Mouse (Mus musculus) adrenal gland, postnatal 10 days (tissue): ENCODE results near the gene Vps35l. TPM values are rescaled to one million over a fixed set of nuclear protein-coding genes. Genes with fewer than 3 reads are reported as not detected.

Experiments
- DNase-seq: peaks from one replicate; pipeline ENCODE4 v3.0.0; 2021; ENCODE audit warnings: mixed read lengths
- total RNA-seq, 2 experiments: library from RNA; stranded (reverse); gene quantifications; 2 replicates each; pipeline ENCODE4 v1.2.3; 2021

Vps35l gene
- total RNA-seq, 2 experiments from 2014 or later = 54.0 to 61.7 TPM

- no peak for DNase-seq
Observed at GRCm38 (mm10) chr7:118733225-118733624, 6.8 kb upstream of the Vps35l start.

DNA sequence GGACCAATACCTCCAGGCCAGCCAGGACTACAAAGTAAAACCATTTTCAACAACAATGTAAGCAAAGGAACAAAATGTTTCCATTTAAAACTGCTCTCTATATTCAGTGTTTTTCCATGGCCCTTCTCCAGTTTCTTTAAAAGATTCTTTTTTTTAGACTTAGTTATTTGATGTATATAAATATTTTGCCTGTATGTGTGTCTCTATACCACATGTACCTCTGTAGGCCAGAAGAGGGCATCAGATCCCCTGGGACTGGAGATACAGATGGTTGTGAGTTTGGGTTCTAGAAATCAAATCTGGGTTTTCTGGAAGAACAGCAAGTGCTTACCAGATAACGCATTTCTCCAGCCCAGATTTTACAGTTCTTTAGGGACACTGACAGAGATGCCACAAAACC is 1.3 kb upstream of the Vps35l start:
- no peak for DNase-seq

DNA sequence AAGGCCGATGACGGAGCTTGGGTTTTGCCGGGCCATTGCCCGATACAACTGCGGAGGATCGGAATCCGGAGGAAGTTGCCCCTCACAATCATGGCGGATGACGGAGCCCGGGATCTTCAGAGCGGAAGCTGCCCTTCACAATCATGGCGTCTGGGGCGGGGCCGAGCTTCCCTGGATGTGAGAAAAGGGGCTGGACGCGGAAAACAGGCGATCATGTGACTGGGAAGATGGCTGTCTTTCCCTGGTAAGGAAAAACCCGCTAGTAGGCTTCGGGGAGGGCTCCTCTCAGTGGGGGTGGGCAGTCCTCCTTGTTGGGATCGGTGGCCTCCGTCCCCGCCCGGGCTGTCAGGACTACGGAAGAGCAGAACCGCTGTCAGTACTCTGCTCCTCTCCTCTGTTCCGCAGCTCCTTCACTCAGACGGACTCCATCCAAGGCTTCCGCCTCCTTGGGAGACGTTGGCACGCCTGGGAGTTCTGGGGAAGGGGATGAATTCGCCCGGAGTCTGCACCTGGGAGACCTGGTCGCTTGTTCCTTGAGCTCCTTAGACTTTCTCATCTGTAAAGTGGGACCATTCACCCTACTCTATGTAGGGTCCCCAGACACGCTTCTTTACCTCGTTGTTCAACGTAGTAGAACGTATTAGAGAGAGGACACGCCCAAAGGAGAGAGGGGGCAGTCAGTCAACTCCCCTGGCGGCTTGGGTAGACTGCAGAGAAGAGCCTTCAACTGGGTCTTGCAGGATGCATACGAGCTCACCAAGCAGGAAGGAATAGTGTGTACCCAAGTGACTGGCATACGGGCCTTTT is 709 bp downstream of the Vps35l start:
- DNase-seq = peak; percentile 97

GRCm38 (mm10) chr7:118742278-118742677 is 2.3 kb downstream of the Vps35l start:
- no peak for DNase-seq

DNA sequence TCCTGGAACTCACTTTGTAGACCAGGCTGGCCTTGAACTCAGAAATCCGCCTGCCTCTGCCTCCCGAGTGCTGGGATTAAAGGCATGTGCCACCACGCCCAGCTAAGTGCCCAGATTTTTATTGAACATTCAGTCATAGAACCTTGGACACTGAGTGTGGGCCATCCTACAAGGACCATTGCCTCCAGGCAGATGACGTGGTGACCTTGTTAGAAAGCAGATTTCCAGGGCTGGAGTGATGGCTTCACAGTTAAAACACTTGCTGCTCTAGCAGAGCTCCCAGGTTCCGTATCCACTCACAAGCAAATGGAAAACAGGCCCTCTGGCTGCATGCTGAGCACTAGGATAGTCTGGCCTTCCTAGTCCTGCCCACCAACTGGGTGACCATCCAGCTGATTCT is 4.7 kb downstream of the Vps35l start:
- peak; percentile 35 for DNase-seq

DNA sequence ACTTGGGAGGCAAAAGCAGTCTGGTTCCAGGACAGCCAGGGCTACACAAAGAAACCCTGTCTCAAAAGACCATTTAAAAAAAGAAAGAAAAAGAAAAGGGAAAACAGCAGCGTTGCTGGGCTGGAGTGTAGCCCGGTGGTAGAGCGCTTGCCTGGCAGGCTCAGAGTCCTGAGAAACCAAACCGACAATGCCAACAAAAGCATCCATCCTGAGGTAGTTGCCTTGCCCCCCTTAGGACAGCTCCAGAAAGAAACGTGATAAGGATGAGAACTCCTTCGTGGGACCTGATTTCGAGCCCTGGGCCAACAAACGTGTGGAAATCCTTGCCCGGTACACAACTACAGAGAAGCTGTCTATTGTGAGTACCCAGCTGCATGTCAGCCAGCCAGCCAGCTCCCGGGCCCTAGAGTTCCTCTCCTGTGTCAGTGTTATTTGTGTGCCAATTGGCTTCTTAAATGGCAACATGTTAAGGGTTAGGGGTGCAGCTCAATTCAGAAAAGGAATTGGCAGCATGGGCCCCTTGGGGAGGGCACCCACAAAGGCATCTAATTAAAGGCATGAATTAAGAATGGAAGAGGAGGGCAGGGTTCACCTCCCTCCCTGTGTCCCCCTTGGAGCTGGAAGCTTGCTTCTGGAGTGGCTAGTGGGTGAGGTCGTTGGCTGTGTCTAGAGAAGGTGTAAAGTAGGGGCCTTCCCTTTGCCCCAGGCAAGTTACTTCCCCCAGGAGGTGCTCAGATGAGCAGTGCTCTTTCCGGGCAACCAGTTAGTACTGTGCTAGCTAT is 8.1 kb downstream of the Vps35l start:
- no peak for DNase-seq

GRCm38 (mm10) chr7:118749706-118750105 is 9.7 kb downstream of the Vps35l start:
- DNase-seq = no peak

DNA sequence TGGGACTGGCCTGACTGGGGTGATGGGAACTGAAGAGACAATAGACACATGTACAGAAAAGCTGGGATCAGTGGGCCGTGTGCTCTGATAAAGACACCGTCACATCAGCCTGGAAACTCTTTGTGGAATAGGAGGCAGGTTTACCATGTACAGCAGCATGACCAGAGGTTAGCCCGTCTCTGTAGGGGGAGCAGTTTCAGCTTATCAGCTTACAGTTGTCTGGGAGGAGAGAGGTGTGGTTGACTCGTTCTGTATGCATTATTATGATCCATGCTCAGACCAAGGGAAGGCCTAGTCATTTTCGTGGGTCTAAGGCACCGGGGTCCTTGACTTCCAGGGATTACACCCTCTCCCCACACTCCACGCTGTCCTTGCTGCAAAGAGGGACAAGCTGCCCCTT is 11.6 kb downstream of the Vps35l start:
- no peak for DNase-seq

- DNase-seq = no peak
Observed at GRCm38 (mm10) chr7:118755756-118756155, 15.7 kb downstream of the Vps35l start.

DNA sequence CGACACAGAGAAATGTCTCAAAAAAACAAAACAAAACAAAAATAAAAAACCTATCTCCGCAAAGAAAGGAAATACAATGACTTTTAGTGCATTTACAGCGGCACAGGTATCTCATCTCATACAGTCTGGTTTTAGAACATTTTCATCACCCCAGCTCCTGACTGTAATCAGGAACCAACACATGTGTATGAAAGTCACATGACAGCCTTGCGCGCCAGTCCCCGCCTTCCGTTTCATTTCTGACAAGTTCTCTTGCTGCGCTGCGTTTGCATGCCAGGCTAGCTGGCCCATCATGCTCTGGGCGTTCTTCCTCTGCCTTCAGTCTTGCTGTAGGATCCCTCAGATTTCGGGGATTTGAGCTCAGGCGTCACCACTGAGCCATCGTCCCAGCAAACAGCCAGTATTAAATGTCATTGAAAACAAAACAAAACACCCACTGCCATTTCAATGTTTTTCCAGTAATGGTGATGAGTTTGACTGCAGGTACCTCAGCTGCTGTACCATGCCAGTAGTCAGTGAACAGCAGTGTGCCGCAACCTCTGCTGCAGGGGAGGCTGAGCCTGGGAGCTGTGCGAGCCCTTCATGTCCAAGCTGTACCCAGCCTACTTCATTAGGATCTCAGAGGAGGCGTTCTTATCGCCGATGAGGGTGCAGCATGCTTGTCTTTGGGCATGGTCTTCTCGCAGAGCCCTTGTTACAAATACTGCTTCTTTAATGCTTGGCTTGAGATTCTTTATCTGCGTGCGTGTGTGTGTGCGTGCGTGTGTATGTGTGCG is 16.7 kb downstream of the Vps35l start:
- no peak for DNase-seq

- DNase-seq = no peak
Observed at GRCm38 (mm10) chr7:118758369-118758768, 18.3 kb downstream of the Vps35l start.

GRCm38 (mm10) chr7:118759372-118759771 is 19.3 kb downstream of the Vps35l start:
- no peak for DNase-seq

DNA sequence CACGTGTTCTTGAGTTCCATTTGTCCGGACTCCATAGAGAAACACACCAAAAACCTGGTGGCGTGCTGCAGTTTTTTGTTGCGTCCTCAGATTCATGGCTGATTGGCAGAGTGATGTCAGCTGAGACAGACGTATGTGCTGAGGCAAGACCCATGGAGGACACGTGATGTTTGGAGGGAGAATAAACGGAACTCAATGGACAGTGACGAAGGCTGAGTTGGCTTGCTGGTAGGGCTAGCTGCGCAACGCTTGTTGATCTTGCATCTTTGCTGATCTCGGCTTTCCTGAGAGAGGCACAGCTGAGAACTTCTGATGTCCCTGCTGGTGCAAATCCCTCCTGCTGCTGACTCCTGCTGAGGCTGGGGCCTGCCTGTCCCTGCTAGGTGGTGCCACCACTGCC is 23.9 kb downstream of the Vps35l start:
- DNase-seq = no peak

- DNase-seq = no peak
Observed at GRCm38 (mm10) chr7:118764725-118765124, 24.7 kb downstream of the Vps35l start.

- DNase-seq = no peak
Observed at GRCm38 (mm10) chr7:118765604-118766003, 25.6 kb downstream of the Vps35l start.

GRCm38 (mm10) chr7:118766119-118766833 is 26.2 kb downstream of the Vps35l start:
- peak; percentile 69 for DNase-seq

DNA sequence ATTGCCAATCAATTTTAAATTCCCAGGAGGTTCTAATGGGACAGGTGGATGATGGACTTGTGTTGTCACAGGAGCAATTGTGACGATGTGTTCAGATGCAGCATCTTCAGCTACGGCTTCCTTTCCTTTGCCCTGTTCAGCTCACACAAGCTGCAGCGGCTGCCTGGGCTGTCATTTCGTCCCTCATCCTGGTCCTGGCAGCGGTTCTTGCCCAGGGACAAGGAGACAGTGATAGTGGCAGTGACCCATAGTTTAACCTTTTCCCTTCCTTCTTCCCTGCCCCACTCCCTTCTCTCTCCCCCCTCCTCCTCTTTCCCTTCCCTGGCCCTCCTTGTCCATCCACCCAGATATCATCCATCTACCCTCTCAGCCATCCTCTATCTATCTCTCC is 26.8 kb downstream of the Vps35l start:
- no peak for DNase-seq

DNA sequence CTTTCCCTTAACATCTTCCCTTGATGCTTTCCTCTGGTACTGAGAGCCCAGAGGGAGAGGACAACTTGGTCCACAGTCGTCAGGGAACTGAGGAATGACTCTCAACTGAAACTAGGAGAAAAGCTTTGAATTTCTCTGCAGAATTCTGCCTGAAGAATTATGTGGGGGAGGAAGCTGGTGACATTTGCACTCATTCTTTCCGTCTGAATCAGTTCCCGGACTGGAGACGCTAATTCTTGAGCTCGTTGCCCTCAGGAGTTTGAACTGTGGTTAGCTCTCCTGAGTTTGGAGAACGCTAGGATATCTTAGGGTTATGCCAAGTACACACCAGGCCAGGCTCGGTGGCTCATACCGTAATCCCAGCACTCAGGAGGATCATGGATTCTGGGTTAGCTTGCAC is 29.2 kb downstream of the Vps35l start:
- no peak for DNase-seq

DNA sequence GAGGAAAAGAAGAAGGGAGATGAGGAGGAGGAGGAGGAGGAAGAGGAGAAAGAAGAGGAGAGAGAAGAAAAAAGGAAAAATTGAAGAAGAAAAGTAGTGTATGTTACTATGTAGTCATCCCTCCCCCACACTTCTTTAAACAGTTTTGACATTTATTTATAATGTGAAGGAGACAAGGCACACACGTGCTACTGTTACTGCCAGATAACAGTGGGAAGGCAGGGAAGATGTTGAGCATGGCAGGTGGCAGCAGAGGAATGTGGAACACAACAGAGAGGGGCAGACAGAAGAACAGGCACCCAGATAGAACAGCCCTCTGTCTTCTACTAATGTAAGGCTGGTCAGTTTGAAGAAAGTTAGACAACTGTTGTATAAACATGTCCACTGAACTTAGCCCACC is 29.6 kb downstream of the Vps35l start:
- DNase-seq = no peak

DNA sequence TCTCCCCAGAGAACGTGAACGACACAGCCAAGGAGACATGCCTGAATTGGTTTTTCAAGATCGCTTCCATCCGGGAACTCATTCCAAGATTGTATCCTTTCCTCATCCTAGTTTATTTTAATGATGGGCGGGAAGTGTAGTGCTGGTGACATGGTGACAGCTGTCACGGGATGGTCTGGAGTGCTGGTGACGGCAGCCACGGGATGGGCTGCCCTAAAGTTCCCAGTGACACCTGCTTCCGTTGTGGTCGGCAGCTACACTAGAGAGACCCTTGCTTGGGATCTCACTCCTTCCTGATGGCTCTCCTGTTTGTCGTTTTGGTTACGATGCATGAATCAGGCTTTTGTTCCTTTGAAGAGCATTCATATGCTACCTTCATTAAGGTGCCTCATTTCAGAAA is 33.0 kb downstream of the Vps35l start:
- no peak for DNase-seq

GRCm38 (mm10) chr7:118775991-118776390 is 36.0 kb downstream of the Vps35l start:
- DNase-seq = no peak

GRCm38 (mm10) chr7:118776491-118776890 is 36.5 kb downstream of the Vps35l start:
- no peak for DNase-seq
